Mouse (Mus musculus): ENCODE data around the gene Nova1.

- TF ChIP-seq CTCF (IDR thresholded peaks at IDR 0.05; ENCODE audit: low read depth, low read length) (no peak), TAL1 (conservative IDR thresholded peaks at IDR 0.05; ENCODE audit: low read depth, low read length) (no peak), GATA1 (IDR thresholded peaks at IDR 0.05; ENCODE audit: borderline replicate concordance, low read length) (no peak)
These were observed 86.8 kb downstream of the Nova1 start for GRCm38 (mm10) chr12:46731943-46732342.

Data from G1E (cell line).